Mouse (Mus musculus): ENCODE measurements around the gene Ppp1r12c. TPM values are rescaled to one million over a fixed set of nuclear protein-coding genes. Genes with fewer than 3 reads are reported as not detected.
A peak's percentile ranks its signal among the peaks of the same experiment; 100 is the strongest.

Gene Ppp1r12c
- total and polyA plus RNA-seq, 3 experiments = 64.2 to 153 TPM; not detected in 1

- H3K79me2 ChIP-seq (ENCODE audit: control insufficient read depth, insufficient read depth, low read length, poor library complexity) = peaks cover 10% of the 10 kb centered on the region
- peaks cover 4 to 5% of the 10 kb centered on the region in 2 experiments for H3K36me3 ChIP-seq (ENCODE audit: control insufficient read depth in 1 of 2, insufficient read depth in 2 of 2, low read length in 2 of 2)
- no peaks in the 10 kb centered on the region for H3K9me3 ChIP-seq (replicated peaks; ENCODE audit: insufficient read depth, low read length)
- peaks cover 0 to 9% of the 10 kb centered on the region in 2 experiments; a peak in 2 of 4 replicates for H3K4me1 ChIP-seq (ENCODE audit: control insufficient read depth in 1 of 2, insufficient read depth in 2 of 2, low read length in 2 of 2)
- H3K27me3 ChIP-seq (ENCODE audit: control insufficient read depth in 1 of 2, insufficient read depth in 2 of 2, low read length in 2 of 2) = no peaks in the 10 kb centered on the region
- DNase-seq (ENCODE audit: low read depth, low spot score) = peak; percentile 94
- H3K4me3 ChIP-seq (ENCODE audit: control insufficient read depth in 1 of 2, insufficient read depth in 1 of 2, low read depth in 2 of 2, low read length in 2 of 2) = peak within 1 kb of the TSS; percentile 74 to 78
- H3K27ac ChIP-seq (ENCODE audit: control insufficient read depth, low read depth, low read length) = peak within 1 kb of the TSS; percentile 23
- H3K9ac ChIP-seq (ENCODE audit: control insufficient read depth, low read depth, low read length, poor library complexity, severe bottlenecking) = peak within 1 kb of the TSS; percentile 77
- no peak for TF ChIP-seq GABPA (IDR thresholded peaks at IDR 0.05; ENCODE audit: low read depth, low read length)
- no peak for TF ChIP-seq ETS1 (IDR thresholded peaks at IDR 0.05; ENCODE audit: low read depth, low read length)
- no peak for TF ChIP-seq CHD2 (IDR thresholded peaks at IDR 0.05; ENCODE audit: low read length)
- TF ChIP-seq E2F4 (IDR thresholded peaks at IDR 0.05; ENCODE audit: borderline replicate concordance, low read depth, low read length) = no peak
- TF ChIP-seq UBTF (IDR thresholded peaks at IDR 0.05; ENCODE audit: borderline replicate concordance, insufficient read depth, low read depth, low read length) = no peak
- TF ChIP-seq POLR2AphosphoS5 (IDR thresholded peaks at IDR 0.05; ENCODE audit: borderline replicate concordance, low read depth, low read length) = no peak
- TF ChIP-seq TBP (IDR thresholded peaks at IDR 0.05; ENCODE audit: low read depth, low read length) = no peak; the same call in 1 of the 2 replicates
- no peak for TF ChIP-seq ZKSCAN1 (IDR thresholded peaks at IDR 0.05; ENCODE audit: low read depth, low read length)
- TF ChIP-seq JUND (IDR thresholded peaks at IDR 0.05; ENCODE audit: low read depth, low read length) = no peak
- no peak for TF ChIP-seq TCF12 (IDR thresholded peaks at IDR 0.05; ENCODE audit: low read depth, low read length)
- no peak for TF ChIP-seq MAFK (IDR thresholded peaks at IDR 0.05; ENCODE audit: borderline replicate concordance, low read depth, low read length)
- TF ChIP-seq MEF2A (IDR thresholded peaks at IDR 0.05; ENCODE audit: extremely low read depth, insufficient replicate concordance, low read depth, low read length, poor library complexity, severe bottlenecking) = no peak
- TF ChIP-seq ZC3H11A (IDR thresholded peaks at IDR 0.05; ENCODE audit: low read depth, low read length) = no peak
- no peak for TF ChIP-seq MYB (IDR thresholded peaks at IDR 0.05; ENCODE audit: low read depth, low read length)
- peak; percentile 72 for TF ChIP-seq NELFE (IDR thresholded peaks at IDR 0.05; ENCODE audit: low read depth, low read length)
- TF ChIP-seq GATA1 (IDR thresholded peaks at IDR 0.05; ENCODE audit: low read depth, low read length) = no peak
- TF ChIP-seq NRF1 (IDR thresholded peaks at IDR 0.05; ENCODE audit: insufficient read depth, low read depth, low read length, poor library complexity, severe bottlenecking) = peak; percentile 69
- peak; percentile 80; the same call in 1 of the 2 replicates for TF ChIP-seq MAX (IDR thresholded peaks at IDR 0.05; ENCODE audit: low read length)
- peak; percentile 95 for TF ChIP-seq HCFC1 (IDR thresholded peaks at IDR 0.05; ENCODE audit: low read depth, low read length)
- peak; percentile 54; the same call in 1 of the 2 replicates for TF ChIP-seq USF1 (IDR thresholded peaks at IDR 0.05; ENCODE audit: low read depth, low read length)
- TF ChIP-seq CTCF (IDR thresholded peaks at IDR 0.05 in 2 of 3, conservative IDR thresholded peaks at IDR 0.05 in 1 of 3; ENCODE audit: control insufficient read depth in 1 of 3, insufficient read depth in 1 of 3, low read depth in 2 of 3, low read length in 3 of 3, poor library complexity in 1 of 3, severe bottlenecking in 1 of 3) = no peak
- no peak for TF ChIP-seq ZMIZ1 (IDR thresholded peaks at IDR 0.05; ENCODE audit: low read depth, low read length)
- peak; percentile 93 for TF ChIP-seq MXI1 (IDR thresholded peaks at IDR 0.05; ENCODE audit: low read depth, low read length)
- no peak for TF ChIP-seq RAD21 (IDR thresholded peaks at IDR 0.05; ENCODE audit: low read depth, low read length)
- peak; percentile 72; the same call in 1 of the 2 replicates for TF ChIP-seq MYC (IDR thresholded peaks at IDR 0.05; ENCODE audit: low read depth, low read length)
- TF ChIP-seq KAT2A (conservative IDR thresholded peaks at IDR 0.05; ENCODE audit: low read depth, low read length) = peak; percentile 82
- no peak for TF ChIP-seq USF2 (IDR thresholded peaks at IDR 0.05; ENCODE audit: borderline replicate concordance in 1 of 2, insufficient read depth in 1 of 2, low read depth in 1 of 2, low read length in 2 of 2)
- TF ChIP-seq TAL1 (IDR thresholded peaks at IDR 0.05; ENCODE audit: low read length) = no peak
- no peak for TF ChIP-seq RCOR1 (IDR thresholded peaks at IDR 0.05; ENCODE audit: low read depth, low read length)
- no peak for TF ChIP-seq SMC3 (IDR thresholded peaks at IDR 0.05; ENCODE audit: low read depth, low read length)
- no peak; the same call in 1 of the 2 replicates for TF ChIP-seq MAZ (IDR thresholded peaks at IDR 0.05; ENCODE audit: low read depth, low read length)
- peak; percentile 44 to 76; a peak in 3 of 4 replicates for TF ChIP-seq POLR2A (IDR thresholded peaks at IDR 0.05; ENCODE audit: control insufficient read depth in 1 of 2, insufficient read depth in 1 of 2, low read depth in 1 of 2, low read length in 2 of 2, poor library complexity in 1 of 2)
- no peak for TF ChIP-seq ZNF384 (IDR thresholded peaks at IDR 0.05; ENCODE audit: low read depth, low read length)
- peak; percentile 54; the same call in 1 of the 2 replicates for TF ChIP-seq POLR2AphosphoS2 (IDR thresholded peaks at IDR 0.05; ENCODE audit: low read length)
- peak; percentile 91 for TF ChIP-seq ELF1 (IDR thresholded peaks at IDR 0.05; ENCODE audit: low read depth, low read length)
- peak; percentile 84 for TF ChIP-seq SIN3A (IDR thresholded peaks at IDR 0.05; ENCODE audit: low read length)
- no peak for TF ChIP-seq CHD1 (IDR thresholded peaks at IDR 0.05; ENCODE audit: low read depth, low read length)
Measured at GRCm38 (mm10) chr7:4445216-4445791, 56.2 kb downstream of the Ppp1r12c start, which contains the start of gene Rdh13. Gene Rdh13, minus strand, starts transcription at chr7:4445649.

Data from MEL (cell line).